Comparison of ENCODE assay signal across 8 mouse cellular contexts in genomic region chr15:77982195-77982939, GRCm38 (mm10). TPM values are rescaled to one million over a fixed set of nuclear protein-coding genes. Genes with fewer than 3 reads are reported as not detected.
DNase-seq lines count a peak whose midpoint lies in the region; ATAC-seq and TF ChIP-seq lines count a peak whose summit lies in the region.
"Had no signal": no experiment of that assay in that cellular context is flagged by ENCODE, and none has a peak within 500 bp of the region (broad histone marks: within the 10 kb centered on the region; RNA-seq: fewer than 3 reads in every experiment).

No protein-coding gene starts in this region.

- H3K27me3 ChIP-seq in E14TG2a.4 (ENCODE audit: insufficient read depth, low read length): peaks cover 22% of the 10 kb centered on the region
- H3K27me3 ChIP-seq in forebrain, embryonic 16.5 days (replicated peaks; ENCODE audit: control insufficient read depth, insufficient read depth, low read length): no peaks in the 10 kb centered on the region

- H3K4me3 ChIP-seq in E14TG2a.4 (replicated peaks; ENCODE audit: low read length): no peak overlapping the region
- H3K4me3 ChIP-seq in forebrain, embryonic 16.5 days (replicated peaks; ENCODE audit: low read length): no peak overlapping the region
- H3K4me3 ChIP-seq: limb, embryonic 12.5 days had no signal

- peaks cover 7% of the 10 kb centered on the region; the same call in 1 of the 2 replicates for H3K4me1 ChIP-seq in E14TG2a.4 (replicated peaks; ENCODE audit: low read depth, low read length)
- H3K4me1 ChIP-seq in forebrain, embryonic 16.5 days (replicated peaks; ENCODE audit: control insufficient read depth, insufficient read depth, low read length): no peaks in the 10 kb centered on the region
- H3K4me1 ChIP-seq: limb, embryonic 12.5 days had no signal

- peak; percentile 74 to 77 for DNase-seq in B cell, adult 2 months
- DNase-seq in c-Kit-positive CD71-negative TER-119-negative erythroid progenitor cells, embryonic 14.5 days (ENCODE audit: low read depth): peak; percentile 70
- peak; percentile 11 for DNase-seq in large intestine, adult 2 months (ENCODE audit: low read depth, low spot score)
- peak; percentile 13 for DNase-seq in lung, postnatal 14 days
- DNase-seq in right cerebral cortex, postnatal 10 days (ENCODE audit: low spot score in 2 of 2): peak; percentile 80 to 88

- H3K4me2 ChIP-seq in forebrain, embryonic 16.5 days (ENCODE audit: low read length): no peak overlapping the region
- H3K4me2 ChIP-seq: limb, embryonic 12.5 days had no signal

- ATAC-seq in forebrain, embryonic 16.5 days: 0 out of 2 replicates have a peak, but pooled peaks have one; percentile 47

- no peak overlapping the region for H3K27ac ChIP-seq in forebrain, embryonic 16.5 days (ENCODE audit: low read length)
- H3K27ac ChIP-seq: limb, embryonic 12.5 days had no signal

- WGBS in forebrain, embryonic 16.5 days: 26% methylated on average over 18 of the region's 18 CpGs
- WGBS in large intestine, adult 2 months: 20% methylated on average over 18 of the region's 18 CpGs

- no peaks in the 10 kb centered on the region for H3K36me3 ChIP-seq in E14TG2a.4 (ENCODE audit: insufficient read depth, low read length)
- H3K36me3 ChIP-seq in forebrain, embryonic 16.5 days (ENCODE audit: control insufficient read depth, insufficient read depth): no peaks in the 10 kb centered on the region
- H3K36me3 ChIP-seq: limb, embryonic 12.5 days had no signal

- H3K9ac ChIP-seq in forebrain, embryonic 16.5 days (replicated peaks; ENCODE audit: low read depth, low read length): peak overlapping the region; percentile 10; the same call in 1 of the 2 replicates
- H3K9ac ChIP-seq: limb, embryonic 12.5 days had no signal

- H3K9me3 ChIP-seq in E14TG2a.4 (ENCODE audit: low read length): no peaks in the 10 kb centered on the region
- H3K9me3 ChIP-seq in forebrain, embryonic 16.5 days (ENCODE audit: control insufficient read depth, low read length): no peaks in the 10 kb centered on the region
- H3K9me3 ChIP-seq: limb, embryonic 12.5 days had no signal

- peak; percentile 92 for TF ChIP-seq CTCF in E14TG2a.4 (conservative IDR thresholded peaks at IDR 0.05; ENCODE audit: low read length)

RNA-seq across cellular contexts. Expression of gene Eif3d, which starts 11.8 kb away (rescaled TPM):
- polyA plus RNA-seq in forebrain, embryonic 16.5 days (2015; fragmentation: Nextera tagmentation; extraction: Ambion mirVana): 180 and 207 TPM in 2 replicates
- 112 and 117 TPM in 2 replicates for polyA plus RNA-seq in large intestine, adult 2 months (2012; rRNA removed)

RNA-seq across cellular contexts. Expression of gene Foxred2, which starts 25.8 kb away (rescaled TPM):
- 16.8 and 17.3 TPM in 2 replicates for polyA plus RNA-seq in forebrain, embryonic 16.5 days (2015; fragmentation: Nextera tagmentation; extraction: Ambion mirVana)
- 1.1 and 1.7 TPM in 2 replicates for polyA plus RNA-seq in large intestine, adult 2 months (2012; rRNA removed)

RNA-seq across cellular contexts. Expression of gene Txn2, which starts 53.6 kb away (rescaled TPM):
- polyA plus RNA-seq in forebrain, embryonic 16.5 days (2015; fragmentation: Nextera tagmentation; extraction: Ambion mirVana): 222 and 237 TPM in 2 replicates
- polyA plus RNA-seq in large intestine, adult 2 months (2012; rRNA removed): 256 and 267 TPM in 2 replicates

Comparison
In these comparisons a context has a peak if more than half of its experiments do, and no peak if none do; other contexts are left out.
1. DNase-seq: peak in every context shown above with its lines; median percentile 84 in right cerebral cortex, postnatal 10 days; 76 in B cell, adult 2 months; 70 in c-Kit-positive CD71-negative TER-119-negative erythroid progenitor cells, embryonic 14.5 days; 13 in lung, postnatal 14 days; 11 in large intestine, adult 2 months.